Mouse (Mus musculus): ENCODE results near the gene Gtf2b.

GRCm38 (mm10) chr3:142768498-142768897 is 3.7 kb downstream of the Gtf2b start:
- no peak for TF ChIP-seq CTCF (conservative IDR thresholded peaks at IDR 0.05; ENCODE audit: low read length)
- no peak for TF ChIP-seq NANOG (IDR thresholded peaks at IDR 0.05; ENCODE audit: borderline replicate concordance, low read length)
- no peak for TF ChIP-seq POU5F1 (IDR thresholded peaks at IDR 0.05; ENCODE audit: borderline replicate concordance, low read length)

Measured in E14TG2a.4 (cell line).